Mouse (Mus musculus) mesoderm, embryonic 11.5 days (tissue): Measurements from ENCODE around the gene Ehd2.

Experiments used
- DNase-seq: peaks from one replicate; pipeline ENCODE4 v3.0.0-alpha.2; 2012; ENCODE audit warnings: low read depth, low spot score

Ehd2 gene

GRCm38 (mm10) chr7:15967312-15967711 is at the start of gene Ehd2:
Gene Ehd2 (minus strand): TSS chr7:15967567.
- peak; percentile 78 for DNase-seq

GRCm38 (mm10) chr7:16015384-16015783 is 48.0 kb upstream of the Ehd2 start:
- no peak for DNase-seq

- no peak for DNase-seq
These were observed 47.3 kb upstream of the Ehd2 start for GRCm38 (mm10) chr7:16014521-16015175.

- DNase-seq = no peak
These were observed 46.4 kb upstream of the Ehd2 start for GRCm38 (mm10) chr7:16013722-16014275.

GRCm38 (mm10) chr7:16012576-16013263 is 45.4 kb upstream of the Ehd2 start:
- DNase-seq = peak; percentile 16

- DNase-seq = no peak
These were observed 44.2 kb upstream of the Ehd2 start for GRCm38 (mm10) chr7:16011418-16012085.

GRCm38 (mm10) chr7:16010649-16011048 is 43.3 kb upstream of the Ehd2 start:
- no peak for DNase-seq

GRCm38 (mm10) chr7:16009636-16010035 is 42.3 kb upstream of the Ehd2 start:
- no peak for DNase-seq

- no peak for DNase-seq
These were observed 37.7 kb upstream of the Ehd2 start for GRCm38 (mm10) chr7:16005020-16005419.

- DNase-seq = peak; percentile 45
These were observed 37.0 kb upstream of the Ehd2 start for GRCm38 (mm10) chr7:16004177-16004856.

GRCm38 (mm10) chr7:16003032-16003431 is 35.7 kb upstream of the Ehd2 start:
- DNase-seq = no peak

- DNase-seq = no peak
These were observed 34.8 kb upstream of the Ehd2 start for GRCm38 (mm10) chr7:16002171-16002570.

- DNase-seq = no peak
These were observed 34.3 kb upstream of the Ehd2 start for GRCm38 (mm10) chr7:16001691-16002090.

- DNase-seq = no peak
These were observed 26.4 kb upstream of the Ehd2 start for GRCm38 (mm10) chr7:15993789-15994188.

- no peak for DNase-seq
These were observed 25.8 kb upstream of the Ehd2 start for GRCm38 (mm10) chr7:15993152-15993551.

GRCm38 (mm10) chr7:15991764-15992163 is 24.4 kb upstream of the Ehd2 start:
- no peak for DNase-seq

GRCm38 (mm10) chr7:15987661-15988356 is 20.4 kb upstream of the Ehd2 start:
- DNase-seq = no peak

GRCm38 (mm10) chr7:15982729-15983407 is 15.5 kb upstream of the Ehd2 start:
- peak; percentile 42 for DNase-seq

GRCm38 (mm10) chr7:15981538-15981937 is 14.2 kb upstream of the Ehd2 start:
- DNase-seq = no peak

GRCm38 (mm10) chr7:15980246-15980645 is 12.9 kb upstream of the Ehd2 start:
- DNase-seq = no peak

- DNase-seq = peak; percentile 57
These were observed 8.5 kb upstream of the Ehd2 start for GRCm38 (mm10) chr7:15975904-15976303.
